Mouse (Mus musculus) CH12.LX (cell line): ENCODE measurements at regions not wholly inside any gene's neighbourhood (a gene's known extent, or its start where the extent isn't known, plus 50 kb on each side); places are given as distances from the start of the nearest gene placed in this dataset.
A peak's percentile ranks its signal among the peaks of the same experiment; 100 is the strongest.

Experiments
- DNase-seq: peaks from one replicate; pipeline ENCODE4 v3.0.0-alpha.2; 2013; ENCODE audit errors: extremely low read depth
- H3K27ac ChIP-seq: 2 replicates; pipeline ENCODE4 v1.5.1; 2012; ENCODE audit warnings: low read depth, mild to moderate bottlenecking, control low read depth, moderate library complexity; ENCODE audit not compliant: insufficient read depth
- H3K27me3 ChIP-seq: replicated peaks from 2 replicates; pipeline ENCODE3; 2012; ENCODE audit warnings: inconsistent platforms
- H3K36me3 ChIP-seq, 2 experiments: replicated peaks in 1 of 2; 2 replicates each; pipeline versions ENCODE3 to v1.6.1; 2012; ENCODE audit warnings: inconsistent platforms in 1 of 2, low read length in 1 of 2, mild to moderate bottlenecking in 1 of 2, mixed read lengths in 1 of 2, moderate library complexity in 1 of 2; ENCODE audit not compliant: control insufficient read depth in 1 of 2, insufficient read depth in 1 of 2
- H3K4me1 ChIP-seq, 2 experiments: 2 replicates each; pipeline ENCODE4 v1.6.1; 2012; ENCODE audit warnings: inconsistent platforms in 1 of 2, moderate library complexity in 1 of 2; ENCODE audit not compliant: insufficient read depth in 2 of 2, control insufficient read depth in 1 of 2
- H3K4me2 ChIP-seq: 2 replicates; pipeline ENCODE4 v1.6.1; 2012; ENCODE audit warnings: low read depth, mild to moderate bottlenecking, control low read depth; ENCODE audit not compliant: poor library complexity, insufficient read depth, severe bottlenecking
- H3K4me3 ChIP-seq, 3 experiments: fragments of 150-350 bp in 1 of 3; sonication (generic) in 1 of 3; replicated peaks in 1 of 3; 2 replicates each; pipeline versions ENCODE3 to v1.5.1; 2011 to 2012; ENCODE audit warnings: low read depth in 2 of 3, low read length in 2 of 3, mild to moderate bottlenecking in 2 of 3, moderate library complexity in 2 of 3, control low read depth in 1 of 3, improper control_type of control experiment in 1 of 3, inconsistent platforms in 1 of 3, mixed read lengths in 1 of 3; ENCODE audit not compliant: poor library complexity in 1 of 3
- H3K79me2 ChIP-seq: replicated peaks from 2 replicates; pipeline ENCODE4 v1.6.1; 2012; ENCODE audit warnings: mild to moderate bottlenecking, moderate library complexity; ENCODE audit not compliant: control insufficient read depth, poor library complexity, insufficient read depth, severe bottlenecking; ENCODE audit errors: extremely low read depth
- H3K9ac ChIP-seq: 2 replicates; pipeline ENCODE4 v1.6.1; 2012; ENCODE audit warnings: low read depth, mild to moderate bottlenecking, control low read depth, moderate library complexity; ENCODE audit not compliant: insufficient read depth
- H3K9me3 ChIP-seq: replicated peaks from 2 replicates; pipeline ENCODE3; 2012; ENCODE audit warnings: low read length, inconsistent platforms, mixed read lengths
- BHLHE40 ChIP-seq: IDR thresholded peaks from 2 replicates; pipeline ENCODE4 v1.6.1; 2011; ENCODE audit warnings: mild to moderate bottlenecking, low read depth, low read length, improper control_type of control experiment
- CHD1 ChIP-seq: IDR thresholded peaks from 2 replicates; pipeline ENCODE4 v1.6.1; 2012; ENCODE audit warnings: low read depth, low read length, improper control_type of control experiment, inconsistent platforms
- ELF1 ChIP-seq: IDR thresholded peaks from 2 replicates; pipeline ENCODE4 v1.6.1; 2014; ENCODE audit warnings: low read depth, mild to moderate bottlenecking, inconsistent platforms, low read length, improper control_type of control experiment
- EP300 ChIP-seq: IDR thresholded peaks from 2 replicates; pipeline ENCODE4 v1.6.1; 2011; ENCODE audit warnings: low read length, improper control_type of control experiment
- ETS1 ChIP-seq: conservative IDR thresholded peaks from 2 replicates; pipeline ENCODE4 v1.6.1; 2012; ENCODE audit warnings: low read depth, mild to moderate bottlenecking, inconsistent platforms, low read length, improper control_type of control experiment, moderate library complexity
- GABPA ChIP-seq: IDR thresholded peaks from 2 replicates; pipeline ENCODE4 v1.6.1; 2012; ENCODE audit warnings: low read depth, low read length, improper control_type of control experiment, inconsistent platforms; ENCODE audit not compliant: insufficient replicate concordance
- HCFC1 ChIP-seq: IDR thresholded peaks from 2 replicates; pipeline ENCODE4 v1.6.1; 2012; ENCODE audit warnings: low read depth, mild to moderate bottlenecking, inconsistent platforms, low read length, improper control_type of control experiment
- IRF4 ChIP-seq: IDR thresholded peaks from 2 replicates; pipeline ENCODE4 v1.6.1; 2014; ENCODE audit warnings: low read depth, mild to moderate bottlenecking, inconsistent platforms, low read length, improper control_type of control experiment
- JUN ChIP-seq: IDR thresholded peaks from 2 replicates; pipeline ENCODE4 v1.6.1; 2011; ENCODE audit warnings: low read depth, mild to moderate bottlenecking, low read length, improper control_type of control experiment, moderate library complexity; ENCODE audit not compliant: insufficient read depth
- JUND ChIP-seq: conservative IDR thresholded peaks from 2 replicates; pipeline ENCODE4 v1.6.1; 2011; ENCODE audit warnings: low read depth, low read length, improper control_type of control experiment
- KAT2A ChIP-seq: IDR thresholded peaks from 2 replicates; pipeline ENCODE4 v1.6.1; 2012; ENCODE audit warnings: low read length, improper control_type of control experiment, inconsistent platforms; ENCODE audit not compliant: insufficient replicate concordance
- MAFK ChIP-seq: IDR thresholded peaks from 2 replicates; pipeline ENCODE4 v1.6.1; 2011; ENCODE audit warnings: low read length, improper control_type of control experiment; ENCODE audit not compliant: insufficient replicate concordance
- MAX ChIP-seq: IDR thresholded peaks from 2 replicates; pipeline ENCODE4 v1.6.1; 2011; ENCODE audit warnings: low read length, improper control_type of control experiment
- MAZ ChIP-seq: IDR thresholded peaks from 2 replicates; pipeline ENCODE4 v1.6.1; 2012; ENCODE audit warnings: low read depth, mild to moderate bottlenecking, inconsistent platforms, low read length, improper control_type of control experiment, moderate library complexity
- MXI1 ChIP-seq: IDR thresholded peaks from 2 replicates; pipeline ENCODE4 v1.6.1; 2011; ENCODE audit warnings: mild to moderate bottlenecking, low read depth, low read length, improper control_type of control experiment
- MYC ChIP-seq: IDR thresholded peaks from 2 replicates; pipeline ENCODE4 v1.6.1; 2011; ENCODE audit warnings: low read depth, mild to moderate bottlenecking, improper control_type of control experiment, low read length
- NRF1 ChIP-seq: IDR thresholded peaks from 2 replicates; pipeline ENCODE4 v1.6.1; 2014; ENCODE audit warnings: low read depth, mild to moderate bottlenecking, inconsistent platforms, low read length, improper control_type of control experiment, moderate library complexity
- PAX5 ChIP-seq: IDR thresholded peaks from 2 replicates; pipeline ENCODE4 v1.6.1; 2012; ENCODE audit warnings: low read length, inconsistent platforms, mixed read lengths
- POLR2A ChIP-seq: IDR thresholded peaks from 2 replicates; pipeline ENCODE4 v1.6.1; 2011; ENCODE audit warnings: low read depth, mild to moderate bottlenecking, improper control_type of control experiment, low read length
- RAD21 ChIP-seq: IDR thresholded peaks from 2 replicates; pipeline ENCODE4 v1.6.1; 2011; ENCODE audit warnings: low read depth, mild to moderate bottlenecking, low read length, improper control_type of control experiment, moderate library complexity
- RCOR1 ChIP-seq: conservative IDR thresholded peaks from 2 replicates; pipeline ENCODE4 v1.6.1; 2012; ENCODE audit warnings: low read depth, mild to moderate bottlenecking, inconsistent platforms, low read length, improper control_type of control experiment
- SIN3A ChIP-seq: IDR thresholded peaks from 2 replicates; pipeline ENCODE4 v1.6.1; 2012; ENCODE audit warnings: low read length, improper control_type of control experiment, inconsistent platforms
- TCF12 ChIP-seq: IDR thresholded peaks from 2 replicates; pipeline ENCODE4 v1.6.1; 2014; ENCODE audit warnings: low read depth, mild to moderate bottlenecking, inconsistent platforms, low read length, improper control_type of control experiment
- USF1 ChIP-seq: IDR thresholded peaks from 2 replicates; pipeline ENCODE4 v1.6.1; 2014; ENCODE audit warnings: low read depth, mild to moderate bottlenecking, inconsistent platforms, low read length, improper control_type of control experiment
- ZC3H11A ChIP-seq: IDR thresholded peaks from 2 replicates; pipeline ENCODE4 v1.6.1; 2012; ENCODE audit warnings: low read depth, mild to moderate bottlenecking, inconsistent platforms, low read length, improper control_type of control experiment
- ZKSCAN1 ChIP-seq: IDR thresholded peaks from 2 replicates; pipeline ENCODE4 v1.6.1; 2012; ENCODE audit warnings: low read depth, inconsistent platforms, low read length, improper control_type of control experiment, borderline replicate concordance
- dilution Hi-C: fragments of 300-500 bp; cut with MboI; formaldehyde crosslinking; loops from 2 replicates; pipeline ENCODE4 v1.14.3; 2020; ENCODE audit warnings: low sequenced_read_pairs; ENCODE audit not compliant: extremely low pct_unique_long_range_greater_than_20kb, extremely low pct_ligation_motif_present
- in situ Hi-C: fragments of 300-500 bp; cut with MboI; formaldehyde crosslinking; loops from 3 replicates; pipeline ENCODE4 v1.14.3; 2019; ENCODE audit warnings: low sequenced_read_pairs, low pct_ligation_motif_present, low pct_unique_long_range_greater_than_20kb, mixed read lengths

- Histone ChIP-seq H3K9ac (no peak overlapping the region), H3K4me2 (no peak overlapping the region)
- peak; percentile 82 for DNase-seq
- no peak for TF ChIP-seq IRF4
- no peak for TF ChIP-seq ELF1
- no peak for TF ChIP-seq SIN3A
- TF ChIP-seq MAFK, result no peak
- no peak for TF ChIP-seq POLR2A
- no peak for TF ChIP-seq JUN
- peak; percentile 35; the same call in 1 of the 2 replicates for TF ChIP-seq JUND
- no peak for TF ChIP-seq ZC3H11A
- no peak for TF ChIP-seq TCF12
- TF ChIP-seq MYC, result no peak
- TF ChIP-seq RCOR1, result no peak
- TF ChIP-seq EP300, result peak; percentile 67
- no peak for TF ChIP-seq CHD1
- 0 out of 2 replicates have a peak, but pooled peaks have one; percentile 36 for TF ChIP-seq BHLHE40
- TF ChIP-seq PAX5, result no peak
- no peak for TF ChIP-seq KAT2A
- no peak for TF ChIP-seq MXI1
- TF ChIP-seq MAZ, result no peak
- no peak for TF ChIP-seq HCFC1
- TF ChIP-seq USF1, result no peak
- no peak for TF ChIP-seq MAX
- TF ChIP-seq ETS1, result peak; percentile 60
- no peak for TF ChIP-seq NRF1
- no peak for TF ChIP-seq GABPA
- no peak for TF ChIP-seq ZKSCAN1
- no peak for TF ChIP-seq RAD21
- TF ChIP-seq, all 38 proteins: peak for 4
- H3K27me3 ChIP-seq, result no peaks in the 10 kb centered on the region
- dilution Hi-C loops (no loop called here), in situ Hi-C loops (no loop called here)
- H3K79me2 ChIP-seq, result no peaks in the 10 kb centered on the region
- H3K4me3 ChIP-seq, result no peak overlapping the region
- H3K4me1 ChIP-seq, result peaks cover 2 to 23% of the 10 kb centered on the region in 2 experiments; a peak in 2 of 4 replicates
- H3K36me3 ChIP-seq, result no peaks in the 10 kb centered on the region
- H3K27ac ChIP-seq, result no peak overlapping the region
- peaks cover 3% of the 10 kb centered on the region for H3K9me3 ChIP-seq
Measured at GRCm38 (mm10) chr1:90505599-90505998, 97.2 kb upstream of the Cops8 start.
